Mouse (Mus musculus) frontal cortex, postnatal 10 days (tissue): ENCODE data around the gene Trim71.
A peak's percentile ranks its signal among the peaks of the same experiment; 100 is the strongest.

Source experiments
- DNase-seq, 2 experiments: peaks; one replicate each; pipeline ENCODE4 v3.0.0; 2022; ENCODE audit warnings: low spot score in 2 of 2, mixed read lengths in 1 of 2

Trim71 gene

DNA sequence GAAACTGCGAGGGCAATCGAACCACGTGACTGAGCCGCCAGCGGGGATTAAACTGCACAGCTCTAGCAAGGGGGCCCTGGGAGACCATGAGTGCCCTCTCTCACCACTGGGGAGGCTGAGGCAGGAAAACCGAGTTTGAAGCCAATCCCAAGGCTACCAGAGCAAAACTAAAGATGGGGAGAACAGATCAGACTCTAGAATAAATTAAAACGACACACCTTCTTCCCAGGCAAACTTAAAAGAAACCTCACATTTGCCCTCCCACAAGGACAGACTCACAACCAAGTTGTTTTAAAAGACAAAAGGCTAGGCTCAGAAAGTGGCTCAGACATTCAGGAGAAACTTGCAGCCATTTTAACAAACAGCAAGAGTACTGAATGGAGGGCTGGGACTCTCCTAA, 7.1 kb downstream of the Trim71 start:
- no peak for DNase-seq

DNA sequence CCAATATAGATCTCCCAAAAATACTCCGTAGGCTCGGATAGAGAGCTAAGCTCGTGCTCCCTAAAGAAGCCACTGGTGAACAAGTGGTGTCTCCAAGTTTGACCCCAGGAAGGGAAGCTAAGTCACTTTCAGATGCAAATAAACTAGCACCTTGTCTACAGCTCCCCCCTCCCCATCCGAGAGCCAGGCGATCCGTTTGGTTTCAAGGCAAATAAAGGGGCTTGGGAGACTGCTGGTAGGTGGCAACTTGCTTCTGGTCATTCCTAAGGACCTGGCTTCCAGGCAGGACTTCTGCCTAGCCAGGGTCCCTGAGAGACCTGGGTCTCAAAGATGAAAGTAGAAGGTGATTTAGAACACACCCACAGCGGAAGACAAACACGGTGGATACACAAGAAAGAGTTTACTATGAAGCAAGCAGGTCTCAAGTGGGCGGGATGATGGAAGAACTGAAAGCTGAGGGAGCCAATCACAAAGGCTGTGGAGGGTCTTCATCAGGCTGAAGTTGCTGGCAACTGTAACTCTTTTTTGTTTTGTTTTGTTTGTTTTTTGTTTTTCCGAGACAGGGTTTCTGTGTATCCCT, 7.8 kb downstream of the Trim71 start:
- DNase-seq, result no peak

DNA sequence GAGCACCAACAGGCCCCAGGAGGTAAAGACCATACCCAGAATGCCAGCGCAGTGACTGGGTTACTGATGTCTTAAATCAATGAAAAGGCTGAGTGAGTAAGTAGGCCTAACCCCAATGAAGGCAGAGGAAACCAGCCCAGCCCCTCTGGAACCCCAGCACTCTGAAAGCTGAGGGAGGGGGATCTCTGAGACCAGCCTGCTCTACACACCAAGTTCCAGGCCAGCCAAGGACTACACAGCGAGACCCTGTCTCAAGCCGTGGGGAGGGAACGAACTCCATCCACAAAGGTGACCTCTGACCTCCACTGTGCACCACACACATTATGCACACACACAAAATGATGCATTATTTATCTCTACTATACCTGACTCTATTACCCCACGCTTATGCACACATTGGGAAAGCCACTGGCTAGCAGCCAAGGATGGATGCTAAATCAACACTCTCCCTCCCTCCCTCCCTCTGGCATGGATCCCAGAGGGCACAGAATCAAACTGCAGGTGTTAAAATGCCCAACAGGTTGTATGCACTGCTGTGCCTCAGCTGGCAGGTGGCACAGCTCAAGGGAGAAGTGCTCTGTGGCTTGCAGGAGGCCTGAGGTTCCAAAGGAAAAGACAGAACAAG, 9.7 kb downstream of the Trim71 start:
- no peak for DNase-seq

DNA sequence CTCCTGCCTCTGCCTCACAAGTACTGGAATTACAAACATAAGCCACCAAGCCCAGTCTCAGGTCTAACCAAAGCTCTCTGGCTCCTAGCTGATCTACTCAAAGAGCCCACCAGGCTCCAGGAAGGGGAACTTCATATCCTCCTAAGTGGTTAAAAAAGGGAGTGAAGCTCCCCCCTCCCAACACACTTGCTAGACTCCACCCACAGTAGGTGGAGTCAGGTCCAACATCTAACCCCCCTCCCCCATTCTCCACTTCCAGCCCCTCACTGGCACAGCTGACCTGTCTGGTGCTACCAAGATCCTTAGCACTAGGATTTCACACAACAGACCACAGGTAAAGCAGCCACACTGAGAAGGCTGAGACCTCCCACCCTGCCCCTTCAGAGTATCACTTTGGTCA, 10.3 kb downstream of the Trim71 start:
- DNase-seq, result no peak

DNA sequence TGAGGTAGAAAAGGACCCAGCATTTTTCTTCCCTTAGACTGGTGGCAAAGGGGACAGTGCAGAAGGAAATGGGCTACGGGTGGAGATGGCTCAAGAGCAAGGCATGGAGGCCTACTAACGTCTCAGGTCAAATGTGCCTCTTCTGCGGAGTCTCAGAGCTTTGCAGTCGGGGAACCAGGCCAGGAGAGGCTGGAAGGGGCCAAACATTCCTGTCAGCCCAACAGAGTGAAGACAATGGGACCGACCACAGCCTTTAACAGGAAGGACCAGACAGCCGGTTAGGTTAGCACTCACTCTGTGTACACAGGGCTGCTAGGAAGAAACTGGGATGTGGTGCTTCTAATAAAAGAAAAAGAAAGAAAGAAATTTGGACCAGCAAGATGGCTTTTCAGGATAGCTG, 14.1 kb downstream of the Trim71 start:
- no peak for DNase-seq

DNA sequence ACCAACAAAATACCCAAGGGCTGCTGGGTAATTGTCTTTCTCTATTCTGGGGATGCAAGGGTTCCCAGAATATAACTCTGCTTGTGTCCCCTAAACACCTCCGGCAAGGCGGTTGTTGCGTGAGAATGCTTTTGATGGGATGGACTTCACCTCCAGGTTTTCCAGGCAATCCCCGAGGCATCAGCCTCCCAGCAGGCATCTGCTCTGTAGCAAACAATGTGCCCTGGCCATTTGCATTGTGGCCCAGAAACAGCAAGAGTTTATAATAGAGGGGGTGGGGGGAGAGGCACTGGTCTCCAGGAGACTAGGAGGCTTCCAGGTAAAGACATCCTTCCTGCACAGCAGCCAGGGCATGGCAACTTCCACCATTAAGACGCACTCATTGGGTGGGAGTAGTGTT, 15.1 kb downstream of the Trim71 start:
- DNase-seq, result no peak

DNA sequence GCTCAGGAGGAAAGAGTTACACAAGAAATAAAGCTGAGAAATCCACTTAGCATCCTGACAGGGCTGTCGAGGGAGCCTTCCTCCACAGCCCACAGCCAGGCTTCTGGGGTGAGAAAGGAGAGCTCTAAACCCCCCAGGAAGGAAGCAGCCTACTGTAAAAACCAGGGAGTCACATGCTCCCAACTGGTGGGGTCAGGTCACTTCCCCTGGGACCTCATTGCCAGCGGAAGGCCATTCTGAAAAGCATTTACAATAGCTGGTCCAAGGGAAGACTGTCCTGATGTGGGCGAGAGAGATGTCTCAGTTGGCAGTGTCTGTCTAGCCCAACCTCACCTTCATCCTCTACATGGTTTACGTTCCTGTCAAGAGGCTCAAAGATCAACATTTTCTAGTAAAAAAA, 15.7 kb downstream of the Trim71 start:
- DNase-seq, result no peak

DNA sequence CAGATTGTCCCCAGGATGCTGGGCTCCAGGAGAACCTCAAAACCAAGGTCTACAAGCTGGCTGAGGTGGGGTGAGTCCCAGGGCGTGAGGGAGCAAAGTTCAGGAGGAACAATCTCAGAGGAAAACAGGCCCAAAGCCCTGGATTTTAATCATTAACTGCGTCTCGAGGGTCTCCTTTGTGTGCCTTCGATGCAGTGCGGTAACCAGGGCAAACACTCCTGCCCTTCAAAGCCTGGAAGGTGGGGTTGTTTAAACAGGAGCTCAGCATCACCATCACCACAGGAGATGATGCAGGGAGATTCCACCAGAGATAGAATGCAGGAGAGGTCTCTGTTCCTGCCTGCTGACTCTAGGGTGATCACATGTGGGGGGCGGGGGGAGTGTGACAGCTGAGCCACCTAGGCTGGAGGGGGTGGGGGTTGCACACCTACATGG, 16.5 kb downstream of the Trim71 start:
- DNase-seq, result no peak

DNA sequence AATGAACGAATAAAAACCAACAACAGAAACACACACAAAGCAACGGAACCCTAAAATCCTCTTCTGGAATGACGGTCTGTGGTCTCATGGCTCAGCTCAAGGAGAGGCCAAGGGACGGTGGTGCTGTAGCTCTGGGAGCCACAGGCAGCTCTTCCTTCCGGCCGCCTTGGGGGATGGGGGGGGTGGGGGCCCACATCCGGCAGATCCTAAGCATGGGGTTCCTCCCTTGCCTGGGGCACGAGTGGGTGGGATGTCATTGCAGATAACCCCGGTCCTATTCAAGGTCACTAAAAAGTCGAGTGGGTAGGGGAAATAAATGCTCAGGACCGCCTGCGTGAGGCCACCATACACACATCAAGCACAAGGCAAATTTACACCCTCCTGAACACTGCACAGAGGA, 17.4 kb downstream of the Trim71 start:
- DNase-seq, result no peak

DNA sequence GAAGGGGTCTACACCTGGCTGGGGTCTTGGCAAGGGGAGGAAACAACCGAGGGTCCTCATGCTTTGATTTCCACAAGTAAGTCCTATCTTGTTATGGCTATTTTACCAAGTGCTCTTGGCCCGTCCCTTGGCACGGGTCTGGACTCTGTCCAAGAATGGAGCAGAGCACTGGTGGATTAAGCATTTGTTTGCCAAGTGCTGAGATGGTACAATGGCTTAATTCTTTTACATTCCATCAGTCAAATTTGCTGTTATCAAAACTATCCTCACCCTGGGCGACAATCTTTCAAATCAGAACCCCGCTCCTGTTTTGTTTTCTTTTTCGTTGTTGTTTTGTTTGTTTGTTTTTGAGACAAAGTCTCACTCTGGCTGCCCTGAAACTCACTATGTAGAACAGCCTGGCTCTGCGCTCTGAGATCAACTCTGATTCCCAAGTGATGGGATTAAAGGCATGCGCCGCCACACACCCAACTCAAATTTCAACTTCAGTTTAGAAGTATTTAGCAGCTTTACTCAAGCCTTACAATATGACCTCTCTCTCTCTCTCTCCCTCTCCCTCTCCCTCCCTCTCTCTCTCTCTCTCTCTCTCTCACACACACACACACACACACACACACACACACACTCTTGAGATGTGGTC, 19.3 kb downstream of the Trim71 start:
- no peak for DNase-seq

DNA sequence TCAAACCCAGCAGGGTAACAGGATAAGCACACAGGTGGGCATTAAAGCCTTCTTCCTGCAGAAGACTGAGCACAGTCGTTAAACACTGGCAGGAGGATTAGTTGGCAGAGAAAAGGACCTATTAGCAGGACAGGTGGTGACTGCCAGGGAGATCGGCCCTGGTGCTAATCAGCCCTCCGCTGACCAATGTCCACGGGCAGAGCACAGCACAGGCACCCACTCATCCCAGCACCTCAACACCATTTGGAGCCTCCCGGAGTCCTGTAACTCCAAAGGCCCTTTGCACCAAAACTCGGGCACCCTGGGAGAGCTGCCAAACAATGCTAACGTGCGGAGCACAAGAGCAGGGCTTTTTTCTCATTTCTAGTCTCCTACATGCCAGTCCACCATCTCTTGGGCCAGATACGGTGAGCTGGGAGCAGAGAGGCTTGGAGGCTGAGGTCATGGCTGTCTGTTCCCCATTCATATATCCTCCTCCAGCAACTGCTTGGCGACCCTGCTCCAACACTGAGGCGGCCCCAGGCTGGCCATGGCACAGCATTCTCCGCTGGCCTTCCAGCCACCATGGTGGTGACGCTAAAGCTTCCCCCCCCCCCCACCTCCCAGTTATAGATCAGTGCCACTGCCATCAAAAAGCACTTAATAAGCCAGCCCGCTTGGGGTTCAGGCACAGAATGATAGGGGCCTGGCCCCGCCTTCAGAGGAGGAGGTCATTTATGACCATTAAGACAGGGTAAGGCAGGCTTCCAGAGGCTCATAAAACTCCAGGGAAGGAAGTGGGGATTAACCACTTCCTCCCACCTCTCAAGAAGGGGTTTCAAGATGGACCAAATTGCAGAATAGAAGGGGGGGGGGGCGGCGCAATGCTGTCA, 20.1 kb downstream of the Trim71 start:
- no peak for DNase-seq

DNA sequence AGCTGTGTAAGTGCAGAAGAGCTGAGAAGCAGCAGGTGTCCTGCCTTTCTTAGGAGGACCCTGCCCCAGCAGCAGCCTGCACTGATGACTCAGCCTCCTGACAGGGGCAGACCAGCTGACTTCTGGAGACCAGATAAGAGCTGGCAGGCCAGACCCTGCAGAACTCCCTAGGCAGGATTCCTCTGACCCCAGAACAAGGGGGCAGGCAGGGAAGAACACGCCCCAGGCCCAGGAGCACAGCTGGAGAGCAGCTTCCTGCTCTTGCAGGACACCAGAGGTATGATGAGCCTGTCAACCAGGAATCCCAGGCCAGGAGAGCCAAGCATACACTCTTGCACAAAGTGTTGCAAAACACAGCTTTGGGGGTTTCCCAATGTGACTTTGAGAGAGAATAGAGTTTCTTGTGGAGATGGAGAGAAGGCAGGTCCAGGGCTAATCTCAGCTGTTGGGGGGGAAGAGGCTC, 22.9 kb downstream of the Trim71 start:
- no peak for DNase-seq

DNA sequence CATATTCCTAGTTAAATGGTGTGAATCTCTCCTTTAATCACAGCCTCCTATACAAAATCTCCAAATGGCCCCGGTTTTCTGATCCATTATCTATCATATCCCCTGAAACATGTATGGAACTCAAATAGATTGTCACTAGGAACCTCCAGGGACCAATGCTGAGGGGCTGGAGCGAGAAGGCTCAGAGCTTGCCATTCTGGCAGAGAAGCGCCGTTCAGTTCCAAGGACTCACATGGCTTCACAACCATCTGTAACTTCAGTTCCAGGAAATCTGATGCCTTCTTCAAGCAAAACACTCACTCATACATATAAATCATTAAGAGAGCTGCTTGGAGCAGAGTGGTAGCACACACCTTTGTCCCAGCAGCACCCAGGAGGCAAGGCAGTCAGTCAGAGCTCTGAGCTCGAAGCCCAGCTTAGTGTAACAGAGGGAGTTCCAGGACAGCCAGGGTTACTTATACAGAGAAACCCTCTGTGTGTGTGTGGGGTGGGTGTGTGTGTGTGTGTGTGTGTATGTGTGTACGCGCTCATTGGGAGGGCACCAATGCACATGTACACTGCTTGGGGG, 25.1 kb downstream of the Trim71 start:
- DNase-seq, result no peak

DNA sequence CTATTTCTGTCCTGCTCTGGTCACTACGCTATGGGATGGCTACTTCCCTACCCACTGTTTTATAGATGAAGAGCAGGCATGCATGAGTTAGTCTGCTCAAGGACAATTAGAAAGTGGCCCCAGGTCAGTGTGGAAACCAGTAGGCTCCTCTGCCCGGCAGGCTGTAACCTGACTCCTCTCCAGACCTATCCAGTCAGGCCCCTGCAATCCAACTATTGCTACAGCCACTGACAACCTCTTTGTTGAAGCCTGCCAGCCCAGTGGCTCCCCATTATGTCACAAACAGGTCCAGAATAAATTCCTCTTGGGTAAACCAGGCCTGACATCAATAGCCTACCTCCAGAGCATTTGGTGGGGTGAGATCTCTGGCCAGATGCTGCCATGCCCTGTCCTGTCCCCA, 27.5 kb downstream of the Trim71 start:
- DNase-seq, result no peak

DNA sequence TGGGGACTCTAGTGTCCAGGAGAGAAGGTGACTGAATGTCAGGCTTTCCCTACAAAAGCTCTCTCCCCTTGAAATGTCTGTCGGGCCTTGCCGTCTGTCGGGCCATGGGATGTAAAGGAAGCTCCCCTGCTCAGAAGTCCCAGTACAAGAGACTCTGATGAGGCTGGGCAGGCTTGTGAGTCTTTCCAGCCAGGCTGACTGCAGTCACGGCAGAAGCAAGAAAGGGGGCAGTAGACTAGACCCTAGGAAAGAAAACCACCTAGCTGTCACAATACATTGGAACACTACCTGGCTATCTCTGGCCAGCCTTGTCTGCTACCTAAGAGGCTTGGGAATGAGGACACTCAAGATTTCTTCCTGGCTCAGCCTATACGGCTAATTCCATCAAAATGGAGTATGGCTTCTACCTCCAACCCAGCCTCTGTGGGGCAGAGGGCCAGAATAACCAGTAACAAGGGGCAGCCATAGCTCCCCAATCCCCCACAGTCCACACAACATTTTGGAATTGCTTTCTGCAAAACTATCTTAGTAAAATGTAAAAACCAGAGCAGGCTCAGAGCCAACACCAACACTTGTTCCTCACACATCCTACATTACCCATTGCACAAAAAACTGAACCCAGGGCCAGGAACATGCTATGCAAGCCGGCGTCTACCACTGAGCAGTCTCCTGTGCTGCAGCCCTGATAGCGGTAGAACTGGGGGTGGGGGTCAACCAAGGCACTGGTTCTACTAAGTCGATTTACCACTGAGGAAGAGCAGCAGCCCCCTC, 29.2 kb downstream of the Trim71 start:
- no peak for DNase-seq

DNA sequence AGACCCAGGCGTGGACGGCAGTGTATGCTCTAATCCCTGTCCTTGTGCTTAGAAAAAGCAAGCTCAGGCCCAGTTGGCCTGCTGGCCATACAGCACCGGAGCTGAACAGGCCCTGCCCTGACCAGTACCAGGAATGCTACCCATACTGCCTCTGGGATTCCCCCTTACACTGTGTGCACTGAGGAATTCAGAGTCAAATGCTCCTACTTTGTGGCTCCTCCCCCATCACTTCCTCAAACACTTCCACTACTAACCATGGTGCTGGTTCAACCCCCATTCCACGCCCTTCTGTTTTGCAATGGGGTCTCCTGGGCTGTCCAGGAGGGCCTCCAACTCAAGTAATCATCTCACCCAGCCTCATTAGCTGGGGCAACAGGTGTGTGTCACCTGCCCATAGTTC, 30.3 kb downstream of the Trim71 start:
- no peak for DNase-seq

DNA sequence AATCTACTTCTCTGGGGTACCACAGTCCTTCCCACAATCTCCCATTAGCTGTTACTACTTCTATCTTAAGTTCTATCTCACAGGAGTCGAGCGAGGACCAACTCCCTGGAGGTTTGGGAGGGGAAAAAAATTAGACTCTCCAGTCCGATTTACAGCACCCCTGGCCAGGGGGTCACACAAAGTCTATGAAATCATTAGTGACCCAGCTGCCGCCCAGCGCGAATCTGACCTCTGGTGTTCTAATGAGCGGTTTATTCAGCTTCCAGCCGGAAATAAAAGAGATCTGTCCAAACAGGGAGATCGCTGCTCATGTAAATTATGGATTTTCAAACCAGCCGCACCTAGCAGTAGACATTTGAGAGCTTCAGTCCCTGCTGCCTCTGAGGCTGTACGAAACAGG, 32.9 kb downstream of the Trim71 start:
- no peak for DNase-seq

DNA sequence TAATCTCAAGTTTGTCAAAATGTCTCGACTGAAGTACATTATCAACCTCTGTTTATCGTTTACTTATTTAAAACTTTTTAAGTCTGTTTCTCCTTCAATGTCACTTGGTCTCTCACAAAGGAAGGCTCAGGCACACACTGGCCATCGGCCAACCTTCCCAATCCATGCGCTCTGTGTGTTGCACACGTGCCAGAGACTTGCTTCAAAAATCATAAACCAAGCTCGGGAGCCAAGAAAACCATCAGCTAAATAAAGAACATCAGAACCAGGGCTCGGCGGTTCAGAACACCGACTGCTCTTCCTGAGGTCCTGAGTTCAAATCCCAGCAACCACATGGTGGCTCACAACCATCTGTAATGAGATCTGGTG, 35.5 kb downstream of the Trim71 start:
- DNase-seq, result no peak

DNA sequence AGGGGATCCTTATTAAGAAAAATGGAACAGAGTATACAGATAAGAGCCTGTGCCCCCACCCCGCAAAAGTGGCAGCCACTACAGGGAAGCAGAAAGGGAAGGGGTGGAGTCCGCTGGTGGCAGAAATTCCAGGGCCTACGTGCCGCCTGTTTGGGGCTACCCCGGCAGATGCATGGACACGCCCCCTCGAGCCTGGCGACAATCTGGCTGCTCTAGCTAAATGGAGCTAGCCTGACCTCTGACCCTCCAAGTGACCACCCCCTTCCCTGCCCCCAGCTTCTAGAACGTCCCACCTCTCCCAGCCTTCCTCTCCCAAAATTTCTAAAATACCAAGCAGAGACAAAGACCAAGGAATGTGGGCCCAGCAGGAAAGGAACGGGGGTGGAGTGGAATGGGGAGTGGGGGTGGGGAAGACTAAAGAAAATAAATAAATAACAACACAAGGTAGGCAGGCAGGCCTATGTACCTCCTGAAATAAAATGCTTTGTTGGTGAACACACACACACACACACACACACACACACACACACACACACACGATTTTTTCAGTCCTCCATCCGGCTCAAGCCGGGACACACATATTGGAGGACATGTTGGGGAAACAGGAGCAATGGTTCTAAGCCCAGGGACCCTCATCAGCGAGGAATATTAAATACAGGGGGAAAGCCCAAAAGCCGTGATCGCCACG, 36.0 kb downstream of the Trim71 start:
- DNase-seq, result peak in 1 of 2 experiments; percentile 15

DNA sequence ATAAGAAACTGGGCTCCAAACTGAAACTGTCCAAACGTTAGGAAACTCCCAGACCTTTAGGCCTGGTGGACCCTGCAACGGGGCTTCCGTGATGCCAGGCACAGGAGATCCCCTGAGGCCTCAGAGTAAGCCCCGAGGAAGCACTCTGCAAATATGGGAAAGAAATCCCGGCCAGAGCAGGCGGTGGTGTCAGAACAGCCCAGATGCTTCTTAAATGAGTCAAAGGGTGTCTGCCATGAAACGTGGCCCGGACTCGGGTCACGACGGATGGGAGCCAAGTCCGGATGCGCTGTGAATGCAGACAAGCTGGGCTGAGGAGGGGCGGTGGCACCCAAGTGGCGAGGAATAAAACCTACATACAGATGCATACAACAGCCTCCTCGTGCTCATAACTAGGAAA, 37.1 kb downstream of the Trim71 start:
- DNase-seq, result peak in 1 of 2 experiments; percentile 9

DNA sequence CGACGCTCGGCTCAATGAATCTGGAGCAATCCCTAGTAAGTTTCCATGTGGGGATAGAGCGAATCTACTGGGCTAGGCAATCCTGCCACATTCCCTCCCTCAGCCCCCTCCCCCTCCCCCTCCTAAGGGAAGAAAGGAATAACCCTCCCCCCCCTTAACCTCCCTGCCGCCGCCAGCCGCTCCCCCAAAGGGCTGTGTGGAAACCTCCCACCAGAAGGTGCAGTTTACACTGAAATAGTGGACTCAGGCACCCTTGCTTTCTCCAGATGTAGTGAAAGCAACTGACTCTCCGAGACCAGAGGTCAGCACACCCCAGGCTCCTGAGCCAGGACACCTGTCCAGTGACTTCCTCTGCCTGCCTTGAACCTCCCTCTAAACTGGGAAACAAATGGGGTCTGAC, 37.6 kb downstream of the Trim71 start:
- no peak for DNase-seq
